Mouse (Mus musculus): ENCODE measurements around the gene Tmem184c. TPM values are rescaled to one million over a fixed set of nuclear protein-coding genes. Genes with fewer than 3 reads are reported as not detected.

Tmem184c gene
- polyA plus RNA-seq (2012; rRNA removed), result 5.7 and 8.3 TPM in 2 replicates

DNA sequence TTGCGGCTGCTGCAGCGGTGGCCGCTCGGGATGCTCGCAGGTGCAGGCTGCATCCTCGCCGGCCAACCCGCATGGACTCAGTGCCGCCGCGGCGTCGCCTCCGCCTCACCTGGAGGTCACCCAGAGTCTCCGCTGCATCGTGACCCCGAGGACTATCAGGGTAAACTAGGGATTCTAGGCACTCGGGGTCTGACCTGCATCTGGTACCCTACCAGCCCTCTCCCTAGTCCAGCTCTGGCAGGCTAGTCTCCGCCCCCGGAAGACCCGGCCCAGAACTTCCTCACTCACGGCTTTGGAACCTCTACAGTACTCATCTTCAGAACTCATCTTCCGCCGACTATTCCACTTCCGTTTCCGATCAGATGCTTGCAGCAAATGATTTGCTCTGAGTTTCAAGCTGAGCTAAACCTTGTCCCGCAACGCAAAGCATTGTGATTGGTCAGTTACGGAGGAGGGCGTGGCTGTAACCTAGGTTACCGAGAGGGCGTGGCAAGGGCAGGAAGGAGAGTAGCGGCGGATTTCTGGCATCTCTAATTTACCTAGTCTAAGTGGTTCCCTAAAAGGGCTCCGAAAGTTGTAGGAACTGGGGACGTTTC lies at the start of gene Tmem184c:
Tmem184c (minus strand) TSS at position 325 of the 596 bp plus-strand sequence.
- DNase-seq, result peak; percentile 95
- under 1% methylated on average over 36 of the region's 36 CpGs for WGBS

GRCm38 (mm10) chr8:77659534-77660080 lies 49.1 kb upstream of the Tmem184c start:
- WGBS, result 38% methylated on average over 4 of the region's 4 CpGs
- no peak overlapping the region for H3K4me3 ChIP-seq (replicated peaks; ENCODE audit: extremely low read depth, low read depth, low read length)
- TF ChIP-seq POLR2A (IDR thresholded peaks at IDR 0.05; ENCODE audit: borderline replicate concordance, extremely low read depth, low read depth, low read length) (no peak), CTCF (IDR thresholded peaks at IDR 0.05; ENCODE audit: insufficient read depth, low read length) (no peak)
- H3K4me1 ChIP-seq (ENCODE audit: control insufficient read depth, insufficient read depth, low read length), result no peaks in the 10 kb centered on the region
- no peak for DNase-seq

More for the DNA sequence above, at the start of gene Tmem184c:
- peaks cover 2% of the 10 kb centered on the region; the same call in 1 of the 2 replicates for H3K4me1 ChIP-seq (ENCODE audit: control insufficient read depth, insufficient read depth, low read length)
- peak; percentile 42; the same call in 1 of the 2 replicates for TF ChIP-seq POLR2A (IDR thresholded peaks at IDR 0.05; ENCODE audit: borderline replicate concordance, extremely low read depth, low read depth, low read length)
- TF ChIP-seq CTCF (IDR thresholded peaks at IDR 0.05; ENCODE audit: insufficient read depth, low read length), result no peak
- peak within 1 kb of the TSS; percentile 93 for H3K4me3 ChIP-seq (replicated peaks; ENCODE audit: extremely low read depth, low read depth, low read length)

DNA sequence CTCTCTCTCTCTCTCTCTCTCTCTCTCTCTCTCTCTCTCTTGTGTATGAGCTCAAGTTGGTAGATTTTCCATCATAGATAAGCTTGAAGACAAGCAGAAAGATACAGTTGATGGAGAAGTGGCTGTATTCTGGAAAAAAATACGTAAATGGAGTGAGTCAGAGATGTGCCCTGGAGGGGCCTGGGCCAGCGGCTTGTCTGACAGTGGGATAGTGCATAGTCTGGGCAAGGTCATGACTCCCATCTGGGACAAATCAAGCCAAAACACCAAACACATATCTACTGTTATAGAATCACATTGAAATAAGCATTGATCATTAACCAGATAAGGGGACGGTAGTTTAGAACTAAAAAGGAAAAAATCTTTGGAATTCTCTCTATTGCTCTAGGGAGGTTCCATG lies 47.9 kb upstream of the Tmem184c start:
- 60% methylated on average over 3 of the region's 3 CpGs for WGBS
- no peak for TF ChIP-seq POLR2A (IDR thresholded peaks at IDR 0.05; ENCODE audit: borderline replicate concordance, extremely low read depth, low read depth, low read length)
- no peak for DNase-seq
- H3K4me3 ChIP-seq (replicated peaks; ENCODE audit: extremely low read depth, low read depth, low read length), result no peak overlapping the region
- H3K4me1 ChIP-seq (ENCODE audit: control insufficient read depth, insufficient read depth, low read length), result no peaks in the 10 kb centered on the region

- no peak for TF ChIP-seq CTCF (IDR thresholded peaks at IDR 0.05; ENCODE audit: insufficient read depth, low read length)
- TF ChIP-seq POLR2A (IDR thresholded peaks at IDR 0.05; ENCODE audit: borderline replicate concordance, extremely low read depth, low read depth, low read length), result no peak
- no peak for DNase-seq
- WGBS, result 44% methylated on average over 1 of the region's 1 CpGs
- Histone ChIP-seq H3K4me1 (ENCODE audit: control insufficient read depth, insufficient read depth, low read length) (no peaks in the 10 kb centered on the region), H3K4me3 (replicated peaks; ENCODE audit: extremely low read depth, low read depth, low read length) (no peak overlapping the region)
Measured at GRCm38 (mm10) chr8:77650646-77651190, 40.2 kb upstream of the Tmem184c start.

DNA sequence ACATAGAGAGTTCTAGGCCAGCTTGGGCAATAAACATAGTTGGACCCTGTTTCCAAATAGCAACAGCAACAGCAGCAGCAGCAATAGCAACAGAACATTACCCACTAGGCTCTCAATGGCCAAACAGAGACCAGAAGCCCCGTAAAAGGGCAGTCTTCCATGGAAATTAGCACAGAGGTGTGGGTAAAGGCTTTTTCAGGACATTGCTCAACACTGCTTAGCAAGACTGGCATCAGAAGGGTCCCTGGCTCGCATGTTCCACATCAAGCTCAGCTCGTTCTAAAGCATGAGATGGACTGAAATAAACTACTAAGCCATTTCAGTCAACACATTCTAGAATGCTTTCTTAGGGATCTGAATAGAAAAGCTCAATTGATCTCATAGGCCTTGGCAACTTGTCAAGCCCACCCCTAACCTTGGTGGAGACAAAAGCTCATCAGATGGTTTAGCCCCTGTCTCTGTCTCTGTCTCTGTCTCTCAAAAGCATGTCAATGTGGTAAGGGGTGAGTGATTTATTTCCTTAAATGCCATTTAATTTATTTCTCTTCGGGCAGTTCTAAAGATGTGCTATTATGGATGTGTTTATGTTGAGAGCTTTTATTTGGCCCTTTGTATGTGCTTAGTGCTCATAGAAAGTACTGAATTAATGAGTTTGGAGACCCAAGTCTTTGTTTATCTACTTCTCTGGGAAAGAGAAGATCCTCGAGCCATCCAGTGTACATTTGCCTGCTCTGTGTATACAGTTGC lies 29.8 kb upstream of the Tmem184c start:
- H3K4me3 ChIP-seq (replicated peaks; ENCODE audit: extremely low read depth, low read depth, low read length), result no peak overlapping the region
- H3K4me1 ChIP-seq (ENCODE audit: control insufficient read depth, insufficient read depth, low read length), result no peaks in the 10 kb centered on the region
- WGBS, result 49% methylated on average over 5 of the region's 5 CpGs
- no peak for DNase-seq
- no peak for TF ChIP-seq POLR2A (IDR thresholded peaks at IDR 0.05; ENCODE audit: borderline replicate concordance, extremely low read depth, low read depth, low read length)
- no peak for TF ChIP-seq CTCF (IDR thresholded peaks at IDR 0.05; ENCODE audit: insufficient read depth, low read length)

- TF ChIP-seq CTCF (IDR thresholded peaks at IDR 0.05; ENCODE audit: insufficient read depth, low read length) (no peak), POLR2A (IDR thresholded peaks at IDR 0.05; ENCODE audit: borderline replicate concordance, extremely low read depth, low read depth, low read length) (no peak)
- WGBS, result 83% methylated on average over 3 of the region's 3 CpGs
- DNase-seq, result no peak
- Histone ChIP-seq H3K4me3 (replicated peaks; ENCODE audit: extremely low read depth, low read depth, low read length) (no peak overlapping the region), H3K4me1 (ENCODE audit: control insufficient read depth, insufficient read depth, low read length) (no peaks in the 10 kb centered on the region; the same call in 1 of the 2 replicates)
Measured at GRCm38 (mm10) chr8:77637593-77637992, 27.1 kb upstream of the Tmem184c start.

DNA sequence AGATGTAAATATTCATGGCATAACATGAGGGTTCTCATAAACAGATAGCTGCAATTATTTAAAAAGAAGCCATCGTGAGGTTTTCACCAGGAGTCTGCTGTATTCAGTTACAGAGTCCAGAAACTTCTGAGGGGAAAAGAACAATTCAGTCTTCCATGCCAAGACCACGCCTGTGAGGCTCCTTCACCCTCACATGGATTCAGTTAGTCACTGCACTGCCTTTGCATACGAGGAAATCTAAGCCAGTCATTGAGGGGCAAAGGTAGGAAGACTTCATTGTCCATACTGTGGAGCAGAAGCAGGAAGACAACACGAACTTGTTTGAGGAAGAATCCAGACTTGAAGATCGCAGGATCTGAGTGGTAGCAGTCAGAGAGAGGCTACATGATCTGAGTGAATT lies 23.5 kb upstream of the Tmem184c start:
- no peak for DNase-seq
- no peaks in the 10 kb centered on the region; the same call in 1 of the 2 replicates for H3K4me1 ChIP-seq (ENCODE audit: control insufficient read depth, insufficient read depth, low read length)
- no peak for TF ChIP-seq CTCF (IDR thresholded peaks at IDR 0.05; ENCODE audit: insufficient read depth, low read length)
- TF ChIP-seq POLR2A (IDR thresholded peaks at IDR 0.05; ENCODE audit: borderline replicate concordance, extremely low read depth, low read depth, low read length), result no peak
- H3K4me3 ChIP-seq (replicated peaks; ENCODE audit: extremely low read depth, low read depth, low read length), result no peak overlapping the region
- whole genome bisulfite sequencing, result 54% methylated on average over 5 of the region's 5 CpGs

GRCm38 (mm10) chr8:77633211-77633610 lies 22.7 kb upstream of the Tmem184c start:
- Histone ChIP-seq H3K4me3 (replicated peaks; ENCODE audit: extremely low read depth, low read depth, low read length) (no peak overlapping the region), H3K4me1 (ENCODE audit: control insufficient read depth, insufficient read depth, low read length) (no peaks in the 10 kb centered on the region; the same call in 1 of the 2 replicates)
- no peak for DNase-seq
- TF ChIP-seq POLR2A (IDR thresholded peaks at IDR 0.05; ENCODE audit: borderline replicate concordance, extremely low read depth, low read depth, low read length), result no peak
- TF ChIP-seq CTCF (IDR thresholded peaks at IDR 0.05; ENCODE audit: insufficient read depth, low read length), result no peak
- WGBS, result 62% methylated on average over 2 of the region's 2 CpGs

- 53% methylated on average over 3 of the region's 3 CpGs for WGBS
- Histone ChIP-seq H3K4me3 (replicated peaks; ENCODE audit: extremely low read depth, low read depth, low read length) (no peak overlapping the region), H3K4me1 (ENCODE audit: control insufficient read depth, insufficient read depth, low read length) (no peaks in the 10 kb centered on the region; the same call in 1 of the 2 replicates)
- DNase-seq, result no peak
- TF ChIP-seq POLR2A (IDR thresholded peaks at IDR 0.05; ENCODE audit: borderline replicate concordance, extremely low read depth, low read depth, low read length) (no peak), CTCF (IDR thresholded peaks at IDR 0.05; ENCODE audit: insufficient read depth, low read length) (no peak)
Measured at GRCm38 (mm10) chr8:77630691-77631090, 20.2 kb upstream of the Tmem184c start.
